Mouse (Mus musculus) gastrocnemius, postnatal 25 days (tissue): ENCODE measurements at regions not wholly inside any gene's neighbourhood (a gene's known extent, or its start where the extent isn't known, plus 50 kb on each side); places are given as distances from the start of the nearest gene placed in this dataset.

Source experiments
- DNase-seq: peaks from one replicate; pipeline ENCODE4 v3.0.0; 2022

DNA sequence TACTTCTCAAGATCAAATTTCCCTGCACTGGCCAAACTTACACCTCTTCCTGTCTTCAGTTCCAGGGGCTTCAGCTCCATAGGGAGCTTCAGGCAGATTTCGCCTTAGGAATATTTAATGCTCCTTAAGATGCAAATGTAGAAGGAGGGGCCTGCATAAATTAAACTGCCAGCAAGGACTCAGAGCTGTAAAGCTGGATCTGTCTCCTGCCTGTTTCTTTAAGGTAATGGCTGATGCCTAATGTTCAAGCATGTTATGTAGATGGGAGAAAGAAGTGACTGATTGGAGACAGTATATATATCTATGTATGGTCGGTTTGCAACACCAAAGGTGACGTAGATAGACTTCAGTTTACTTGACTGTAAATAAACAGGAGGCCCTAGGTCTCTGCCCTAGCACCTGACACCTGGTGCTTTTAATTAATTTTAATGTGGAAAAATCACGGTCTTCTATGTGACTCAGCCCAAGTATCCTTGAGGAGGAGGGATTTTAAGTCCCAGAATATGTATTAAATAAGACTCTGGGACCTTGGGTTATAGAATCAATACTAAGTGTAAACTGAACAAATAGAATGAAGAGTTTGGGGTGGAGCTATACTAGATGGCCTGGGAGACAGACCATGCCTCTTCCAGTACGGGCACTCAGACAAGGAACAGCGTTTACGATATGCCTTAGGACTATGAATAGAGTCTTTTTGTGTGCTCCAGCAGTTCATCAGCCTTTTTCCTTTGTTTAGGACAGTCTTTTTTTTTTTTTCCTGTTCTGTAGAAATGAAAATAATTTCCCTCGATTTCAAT is 651.7 kb upstream of the Lmcd1 start:
- no peak for DNase-seq

DNA sequence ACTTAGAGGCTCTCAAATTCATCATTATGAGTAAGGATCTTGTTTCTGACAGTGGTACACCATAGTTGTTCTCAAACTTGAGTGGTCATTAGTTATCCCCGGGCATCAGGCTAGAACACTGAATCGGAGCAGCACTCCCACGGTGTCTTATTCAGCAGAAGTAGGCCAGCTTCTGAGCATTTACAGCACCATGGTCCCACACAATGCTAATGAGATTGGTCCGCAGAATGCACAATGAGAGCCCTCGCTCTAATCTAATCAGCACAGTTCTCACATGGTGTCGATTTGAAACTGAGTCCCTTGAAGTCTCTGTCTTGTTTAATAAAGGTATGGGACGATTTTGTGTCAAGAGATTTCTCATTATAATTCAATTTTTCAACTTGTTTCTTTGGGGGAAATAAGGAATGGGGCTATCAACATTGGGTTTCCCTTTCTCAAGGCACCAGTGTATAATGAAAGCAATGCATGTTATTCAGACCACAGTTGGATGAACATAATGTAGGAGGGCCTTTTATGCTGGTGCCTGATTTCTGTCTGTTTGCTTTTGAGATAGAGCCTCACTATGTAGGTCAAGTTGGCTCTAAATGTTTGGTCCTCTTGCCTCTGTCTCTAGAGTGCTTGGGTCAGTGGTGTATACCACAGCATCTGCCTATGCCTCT is 650.9 kb upstream of the Lmcd1 start:
- DNase-seq: no peak

DNA sequence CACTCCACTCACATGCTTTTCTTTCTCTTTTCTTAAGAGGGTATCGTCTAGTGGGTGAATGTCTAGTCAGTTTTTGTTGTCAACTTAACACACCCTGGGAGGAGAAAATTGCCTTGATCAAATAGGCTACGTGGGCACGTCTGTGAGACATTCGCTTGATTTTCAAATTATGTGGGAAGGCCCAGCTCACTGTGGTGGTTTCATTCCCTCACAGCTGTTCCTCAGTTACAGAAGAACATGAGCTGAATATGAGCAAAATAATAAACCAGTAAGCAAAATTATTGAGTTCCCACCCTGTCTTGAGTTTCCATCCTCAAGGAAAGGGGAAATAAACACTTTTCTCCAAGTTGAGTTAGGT is 650.4 kb upstream of the Lmcd1 start:
- DNase-seq: no peak

DNA sequence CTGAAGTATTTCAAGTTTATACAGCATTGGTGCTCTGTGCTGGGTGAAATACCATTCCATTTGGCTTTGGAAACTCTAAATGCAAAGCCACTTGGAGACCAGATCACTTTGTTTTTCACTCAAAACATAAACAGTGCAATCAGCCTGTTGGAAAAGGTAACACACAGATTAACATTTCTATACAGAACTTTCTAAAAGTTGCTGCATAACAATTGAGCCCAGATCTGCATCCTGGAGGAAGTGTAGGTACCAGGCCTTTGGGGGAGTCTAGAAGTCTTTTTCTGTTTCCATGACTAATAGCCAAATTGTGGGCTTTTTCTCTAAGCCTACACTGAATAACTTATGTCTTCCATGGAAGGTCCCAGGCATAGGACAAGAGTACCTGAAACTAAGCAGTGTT is 648.1 kb upstream of the Lmcd1 start:
- DNase-seq: no peak

DNA sequence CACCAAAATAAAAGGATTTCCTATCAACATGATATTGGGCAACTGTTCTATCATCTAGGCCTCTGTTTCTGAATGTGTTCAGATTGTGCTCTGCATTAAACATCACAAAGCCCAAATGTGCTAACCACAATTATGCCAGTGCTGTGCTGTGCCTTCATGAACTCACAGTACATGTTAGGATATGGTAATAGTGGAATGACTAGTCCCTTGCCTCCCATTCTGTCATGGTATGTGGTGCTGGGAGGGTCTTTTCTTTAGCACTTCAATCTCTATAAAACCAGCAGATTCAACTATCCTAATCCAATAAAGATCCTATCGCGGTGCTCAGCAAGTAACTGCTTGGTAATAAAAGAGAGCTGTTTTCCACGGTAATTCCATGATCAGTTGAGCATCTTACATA is 620.8 kb upstream of the Lmcd1 start:
- DNase-seq: no peak

DNA sequence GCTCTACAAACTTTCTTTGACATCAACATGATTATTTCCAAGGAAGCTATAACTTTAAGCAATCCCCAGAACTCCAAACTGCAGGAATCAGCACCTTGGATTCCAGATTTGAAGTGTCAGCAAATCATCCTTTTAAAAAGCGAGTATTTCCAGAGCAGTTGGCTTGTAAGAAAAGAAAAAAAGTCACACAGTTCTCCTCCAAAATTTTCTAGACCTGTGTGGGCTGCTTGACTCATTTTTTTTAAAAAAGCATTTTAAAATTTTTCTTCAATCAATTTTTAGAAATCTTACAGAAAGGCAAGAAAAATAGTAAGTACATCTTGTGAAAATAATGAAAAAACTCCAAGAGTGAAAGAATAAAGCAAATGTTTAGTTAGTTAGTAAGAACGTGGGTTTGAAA is 613.6 kb upstream of the Lmcd1 start:
- no peak for DNase-seq

DNA sequence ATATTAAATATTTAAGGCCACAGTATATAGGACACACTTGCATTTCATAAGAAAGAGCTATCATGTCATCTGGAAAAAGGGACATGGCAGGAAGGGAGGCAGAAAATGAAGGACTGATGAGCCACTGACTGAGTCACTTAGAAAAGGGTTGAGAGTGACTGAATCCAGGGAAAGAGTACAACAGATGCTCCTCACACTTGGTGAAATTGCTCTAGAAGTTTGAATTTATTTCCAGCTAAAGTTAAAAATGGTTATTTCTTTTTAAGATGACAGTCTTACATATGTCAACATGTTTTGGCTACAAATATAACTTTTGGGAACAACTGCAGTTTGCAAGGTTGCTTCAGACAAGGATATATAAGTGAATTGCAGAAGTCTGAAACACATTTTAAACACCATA is 609.0 kb upstream of the Lmcd1 start:
- no peak for DNase-seq

DNA sequence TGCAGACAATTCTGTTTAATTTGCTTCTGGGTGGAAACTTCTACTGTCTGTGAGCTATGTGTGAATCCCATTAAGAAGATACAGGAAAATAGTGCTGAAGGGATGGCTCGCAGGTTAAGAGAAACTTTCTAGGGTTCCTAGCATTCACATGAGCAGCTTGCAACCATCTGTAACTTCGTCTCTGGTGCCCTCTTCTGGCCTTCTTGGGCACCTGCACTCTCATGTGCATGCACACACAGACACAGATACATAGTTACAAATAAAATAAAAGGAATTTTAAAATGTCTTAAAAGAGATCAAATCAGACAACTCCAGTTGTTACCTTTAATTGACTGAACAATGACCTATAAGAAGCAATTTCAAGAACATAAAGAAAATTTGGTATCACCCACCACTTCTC is 588.6 kb upstream of the Lmcd1 start:
- no peak for DNase-seq

DNA sequence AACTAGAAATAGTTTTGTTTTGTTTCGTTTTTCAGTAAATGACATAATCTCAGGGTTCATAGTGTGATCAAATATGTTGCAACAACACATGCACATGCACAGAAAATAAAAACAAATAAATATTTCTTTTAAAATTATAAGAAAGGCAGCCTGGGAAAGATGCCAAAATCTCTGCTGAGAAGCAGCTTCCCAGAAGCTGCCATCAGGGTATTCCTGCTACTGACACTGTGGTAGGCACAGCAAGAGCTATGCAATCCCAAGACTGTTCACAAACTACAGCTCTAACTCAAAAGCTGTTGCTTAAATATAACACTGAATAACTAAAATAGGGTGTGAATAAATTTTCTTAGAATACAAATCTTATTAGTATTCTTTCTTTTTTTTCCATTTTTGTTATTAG is 570.7 kb upstream of the Lmcd1 start:
- DNase-seq: no peak

DNA sequence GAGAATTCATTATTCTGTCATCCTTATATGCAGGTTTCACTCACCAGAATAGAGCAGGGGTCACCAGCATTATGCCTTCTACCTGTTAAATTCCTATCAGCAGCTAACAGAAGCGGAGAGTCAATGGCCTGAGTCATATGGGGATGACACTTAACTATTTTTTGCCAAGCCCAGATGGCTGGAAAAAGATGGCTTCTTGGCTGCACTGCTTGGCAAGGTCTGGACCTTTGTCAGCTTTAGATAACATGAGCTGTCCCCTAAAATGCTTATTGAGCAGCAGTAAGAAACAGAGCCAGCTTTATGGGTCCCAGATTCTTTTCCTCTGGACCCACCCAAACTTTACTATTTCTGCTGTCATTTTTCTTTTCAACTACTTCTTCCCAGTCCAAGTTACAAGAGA is 565.3 kb upstream of the Lmcd1 start:
- no peak for DNase-seq

DNA sequence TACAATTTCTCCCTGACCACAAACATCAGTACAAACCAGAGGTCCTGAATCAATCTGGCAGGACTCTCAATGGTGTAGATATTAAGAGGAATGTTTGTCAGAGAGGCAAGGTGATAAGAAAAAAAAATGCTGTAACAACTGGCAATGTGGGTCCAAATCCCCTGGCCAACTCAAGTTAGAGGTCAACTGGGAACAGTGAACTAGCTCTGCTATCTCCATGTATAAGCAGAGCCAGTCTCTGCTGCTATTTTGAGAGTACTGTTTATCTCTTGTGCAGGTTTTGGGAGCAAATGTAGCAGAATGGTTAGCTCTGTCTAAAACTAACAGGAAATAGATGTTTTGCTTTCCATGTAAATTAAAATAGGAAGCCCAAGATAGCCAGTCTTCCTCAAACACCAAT is 547.6 kb upstream of the Lmcd1 start:
- no peak for DNase-seq

DNA sequence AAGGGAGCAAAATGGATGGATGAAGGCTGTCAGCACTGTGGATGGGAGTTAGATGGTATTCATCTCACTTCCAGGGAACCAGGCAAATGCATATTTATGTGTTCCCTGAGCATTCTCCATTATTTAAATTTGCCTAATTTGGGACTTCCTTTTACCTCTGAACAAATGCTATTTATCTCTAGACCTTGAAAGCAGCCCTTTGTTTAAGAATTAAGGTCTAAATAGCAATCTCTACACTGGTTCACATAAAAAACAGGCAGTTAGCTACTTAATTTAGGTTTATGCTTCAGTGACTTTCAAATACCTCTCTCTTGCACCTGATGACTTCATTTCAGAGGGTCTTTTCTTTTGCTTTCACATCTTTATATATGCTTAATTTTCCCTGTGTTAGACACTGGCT is 543.2 kb upstream of the Lmcd1 start:
- DNase-seq: no peak

DNA sequence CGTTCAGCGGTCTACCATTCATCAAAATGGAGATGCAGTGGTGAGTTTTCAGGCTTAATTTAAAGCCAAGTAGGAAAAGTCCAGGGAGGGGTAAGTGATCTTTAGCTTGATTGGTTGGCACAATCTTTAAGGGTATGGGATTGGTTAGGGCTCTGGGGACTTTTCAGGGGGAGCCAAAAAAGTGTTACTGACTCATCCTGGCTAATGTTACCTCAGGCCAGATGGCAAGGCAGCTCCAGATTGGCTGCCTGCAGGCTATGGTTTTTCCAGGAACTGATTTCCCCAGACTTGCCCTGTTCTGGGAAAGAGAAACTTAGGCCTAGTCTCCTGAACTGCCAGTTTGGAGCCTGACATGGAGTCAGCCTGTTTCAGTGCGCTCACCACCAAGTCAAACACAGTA is 539.6 kb upstream of the Lmcd1 start:
- DNase-seq: no peak

DNA sequence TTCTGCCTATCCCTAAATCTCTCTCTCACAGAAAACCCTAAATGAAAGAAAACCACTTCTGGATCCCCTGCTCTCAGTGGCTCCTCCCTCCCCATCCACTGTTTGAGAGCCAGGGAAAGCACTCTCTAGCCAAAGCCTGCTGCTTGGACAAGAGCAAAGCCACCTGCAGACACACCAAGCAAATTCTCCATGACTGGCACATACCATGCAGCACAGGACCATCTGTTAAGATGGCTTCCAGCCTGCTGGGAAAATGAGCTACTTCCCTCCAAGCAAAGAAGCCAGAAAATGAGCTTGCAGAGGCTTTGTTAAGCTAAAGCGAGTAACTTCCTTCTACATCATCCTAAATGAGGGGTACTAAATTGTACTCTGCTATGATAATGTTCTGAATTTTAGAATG is 534.6 kb upstream of the Lmcd1 start:
- no peak for DNase-seq

DNA sequence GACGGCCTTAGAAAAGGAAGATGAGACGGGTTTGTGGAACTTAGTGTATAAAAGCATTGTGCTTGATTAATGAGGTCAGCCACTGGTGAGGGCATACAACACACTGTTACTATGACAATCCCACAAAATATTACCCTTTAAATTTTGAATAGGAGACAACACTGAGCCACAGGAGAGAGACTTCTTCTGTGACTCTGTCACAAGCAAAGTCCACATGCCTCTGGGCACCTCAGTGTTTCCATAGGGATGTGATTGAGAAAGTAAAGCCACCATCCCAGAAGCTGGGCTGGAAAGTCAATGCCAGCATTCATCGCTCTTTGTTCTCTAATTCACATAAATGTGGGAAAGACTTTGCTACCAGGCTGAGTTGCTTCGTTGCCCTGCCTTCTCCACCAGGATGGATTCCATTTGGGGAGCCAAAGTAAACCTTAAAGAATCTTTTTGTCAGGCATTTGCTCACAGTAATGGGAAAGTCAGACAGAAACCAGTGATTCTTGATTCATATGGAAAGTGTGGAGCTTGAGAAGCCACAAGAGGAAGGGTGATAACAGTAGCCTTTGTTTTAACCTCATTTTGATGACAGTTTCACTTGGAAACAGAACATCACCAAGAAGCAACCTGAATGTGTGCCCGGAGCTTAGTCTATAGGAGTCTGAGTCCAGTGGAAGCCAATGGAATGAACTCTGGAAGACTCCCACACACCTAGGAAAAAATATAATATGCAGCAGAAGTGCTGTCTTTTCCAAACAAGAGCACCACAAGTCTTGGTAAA is 491.7 kb upstream of the Lmcd1 start:
- no peak for DNase-seq

DNA sequence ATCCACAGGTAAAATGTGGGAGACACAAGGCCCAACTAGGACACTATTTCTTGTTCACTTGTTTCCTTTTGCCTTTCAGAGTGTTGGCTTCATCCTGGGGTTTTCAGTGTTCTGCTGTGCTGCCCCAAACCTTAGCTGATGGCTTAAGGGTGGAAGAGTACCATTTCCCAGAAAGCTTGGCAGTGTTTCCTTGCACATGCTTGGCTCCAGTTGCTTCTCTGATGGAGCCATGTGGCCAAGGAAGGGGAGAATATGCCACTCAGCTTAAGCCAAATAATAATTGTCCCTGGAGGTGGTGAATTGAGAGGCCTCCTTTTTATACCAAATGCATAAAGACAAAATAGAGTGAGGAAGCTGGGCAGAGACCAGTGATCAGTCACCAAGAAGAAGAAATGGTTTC is 464.9 kb upstream of the Lmcd1 start:
- DNase-seq: no peak

DNA sequence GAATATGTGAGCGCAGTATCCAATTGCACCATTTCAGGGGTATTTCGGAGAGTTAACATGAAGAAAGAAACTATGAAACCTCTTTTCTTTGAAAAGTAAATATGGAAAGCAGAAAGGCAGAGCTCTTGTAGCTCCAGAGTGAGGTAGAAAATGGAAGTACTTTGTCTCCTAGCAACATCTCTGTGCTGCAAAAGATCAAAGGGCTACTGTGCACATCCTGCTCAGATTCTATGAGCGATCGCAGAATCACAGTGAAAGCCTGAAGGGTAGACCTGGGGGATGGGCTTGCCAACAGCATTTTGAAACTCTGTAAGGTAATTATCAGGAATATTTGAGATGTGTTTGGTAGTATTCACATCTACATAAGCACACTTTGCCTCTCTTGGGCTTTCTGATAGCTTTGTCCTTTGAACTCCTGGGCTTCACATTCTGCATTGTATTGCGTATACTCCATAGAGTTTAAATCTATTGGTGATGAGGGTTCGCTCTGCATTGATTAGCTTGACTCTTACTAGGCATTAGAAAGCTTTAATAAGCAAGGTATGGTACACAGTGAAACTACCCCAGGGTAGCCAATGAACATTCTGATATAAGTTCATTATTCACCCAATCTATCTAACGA is 459.5 kb upstream of the Lmcd1 start:
- no peak for DNase-seq

DNA sequence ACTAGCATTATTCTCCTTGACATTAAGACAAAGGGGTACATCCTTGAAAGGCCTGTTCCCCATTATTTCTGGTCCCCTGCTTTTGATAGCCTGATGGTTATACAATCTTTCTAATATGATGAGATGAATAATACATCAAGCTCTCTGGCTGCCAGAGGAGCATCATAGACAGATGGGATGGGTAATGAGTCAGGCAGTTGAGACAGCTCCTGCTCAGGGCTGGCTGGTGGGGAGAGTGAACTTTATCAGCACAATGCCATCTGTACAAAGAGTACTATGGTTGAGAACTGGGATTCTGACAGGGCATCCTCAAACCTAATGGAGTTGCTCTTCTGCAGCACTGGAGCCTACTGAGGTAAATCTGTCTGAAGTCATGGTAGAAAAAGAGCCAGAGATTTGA is 458.4 kb upstream of the Lmcd1 start:
- no peak for DNase-seq

DNA sequence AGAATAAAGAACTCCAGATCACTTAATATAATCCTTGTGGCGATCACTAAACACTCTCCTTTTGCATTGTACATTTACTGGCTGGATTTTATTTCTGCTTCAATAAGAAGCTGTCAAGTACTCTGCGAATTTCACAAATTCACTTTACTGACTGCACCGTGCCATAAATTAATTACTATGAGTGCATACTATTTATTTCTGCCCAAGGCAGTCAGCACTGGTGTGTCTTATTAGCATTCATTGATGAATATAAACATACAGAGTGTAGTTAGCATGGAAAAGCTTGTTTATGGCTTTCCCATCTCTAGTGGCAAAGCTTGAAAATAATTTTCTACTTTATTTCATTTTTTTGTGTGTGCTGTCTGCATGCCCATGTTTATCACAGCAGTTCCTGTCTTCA is 453.3 kb upstream of the Lmcd1 start:
- no peak for DNase-seq

DNA sequence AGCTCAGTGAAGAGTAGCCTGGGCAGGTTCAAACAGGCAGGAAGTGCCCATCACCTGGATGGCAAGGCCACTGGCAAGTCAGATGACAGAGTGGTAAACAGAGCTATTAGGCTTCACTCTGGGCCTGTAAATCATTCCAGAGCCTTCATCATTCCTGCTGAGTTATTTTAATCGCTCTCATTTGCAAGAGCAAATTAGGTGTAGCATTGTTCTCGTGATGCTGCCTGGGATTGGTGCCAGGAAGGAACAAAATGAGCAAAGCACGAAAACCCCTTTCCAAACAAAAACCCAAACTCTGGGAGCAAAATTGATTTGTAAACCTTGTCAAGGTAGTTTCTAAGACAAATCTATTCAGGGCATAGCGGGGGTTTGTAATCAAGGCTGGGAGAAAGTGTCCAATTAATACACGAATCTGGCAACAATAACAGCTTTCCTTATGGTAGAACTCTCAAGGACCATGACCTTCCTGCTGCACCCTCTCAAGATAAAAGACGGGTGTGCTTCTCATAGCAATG is 429.2 kb upstream of the Lmcd1 start:
- DNase-seq: no peak

DNA sequence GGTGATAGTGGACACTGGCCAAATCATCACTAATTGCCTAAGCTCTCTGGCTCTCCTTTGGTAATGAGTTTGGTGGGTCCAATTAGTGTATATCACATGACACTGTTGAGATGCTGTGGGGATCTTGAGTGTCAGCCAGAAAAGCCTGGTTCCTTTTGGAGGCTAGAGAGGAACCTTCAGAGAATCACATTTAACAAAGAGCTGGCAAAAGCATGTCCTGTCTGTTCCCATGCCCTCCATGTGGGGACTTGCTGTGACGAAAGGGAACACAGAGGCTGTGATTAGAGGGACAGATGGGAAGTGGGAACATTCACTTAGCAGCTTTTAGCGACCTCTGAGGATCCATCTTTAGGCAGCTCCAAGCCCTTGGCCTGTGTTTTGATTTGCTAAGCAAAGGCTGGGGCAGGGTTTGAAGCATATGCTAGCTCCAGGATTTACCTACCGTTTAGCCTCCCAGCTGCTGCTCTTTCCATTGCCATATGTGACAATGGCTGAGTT is 407.4 kb upstream of the Lmcd1 start:
- no peak for DNase-seq

DNA sequence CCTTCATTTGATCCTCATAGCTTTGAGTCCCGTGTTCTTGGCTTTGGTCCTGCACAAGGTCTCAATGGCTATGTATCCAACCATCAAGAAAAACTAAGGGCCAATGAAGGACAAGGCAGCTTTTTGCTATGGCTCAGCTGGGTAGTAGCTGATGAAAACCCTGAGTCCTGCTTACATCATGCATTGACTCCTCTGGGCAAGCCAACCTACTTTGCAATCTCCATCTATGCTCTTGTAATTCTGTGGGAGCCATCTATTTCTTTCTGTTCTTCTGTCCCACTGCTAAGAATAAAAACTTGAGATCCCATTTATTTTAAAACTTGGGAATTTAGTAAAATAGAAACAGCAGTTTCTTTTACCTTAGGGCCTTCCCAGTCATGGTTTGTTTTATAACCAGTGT is 391.0 kb upstream of the Lmcd1 start:
- DNase-seq: no peak

DNA sequence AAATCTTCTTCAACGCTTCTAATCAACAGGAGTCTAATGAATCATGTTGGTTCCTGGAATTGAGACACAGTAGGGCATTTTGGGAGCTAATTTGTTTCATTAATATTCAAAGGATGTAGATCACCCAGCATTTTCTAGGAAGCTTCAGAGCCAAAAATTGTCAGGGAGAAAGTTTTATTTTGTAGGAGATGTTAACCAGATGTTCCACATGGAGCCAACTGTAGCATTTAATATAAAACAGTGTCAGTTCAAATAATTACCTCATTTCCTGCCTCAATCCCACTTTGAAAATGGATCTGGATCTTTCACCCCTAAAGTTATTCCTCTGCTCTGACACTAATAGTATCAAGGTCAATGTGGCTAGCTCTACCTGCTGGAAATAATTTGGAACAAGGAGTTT is 389.6 kb upstream of the Lmcd1 start:
- DNase-seq: no peak
